Mouse (Mus musculus): ENCODE data around the gene Tab3.

- TF ChIP-seq POLR2A (IDR thresholded peaks at IDR 0.05; ENCODE audit: borderline replicate concordance, extremely low read depth, low read depth, low read length) (no peak), CTCF (IDR thresholded peaks at IDR 0.05; ENCODE audit: insufficient read depth, low read length) (no peak)
These were observed 40.9 kb downstream of the Tab3 start for GRCm38 (mm10) chrX:85614701-85615100.

Data from lung, adult 2 months (tissue).